Mouse (Mus musculus) MEL (cell line): ENCODE results near the gene Gtf2h2. TPM values are rescaled to one million over a fixed set of nuclear protein-coding genes. Genes with fewer than 3 reads are reported as not detected.

ENCODE experiments used
- DNase-seq: peaks from one replicate; pipeline ENCODE4 v3.0.0; 2011; ENCODE audit warnings: low read depth, low spot score
- H3K27ac ChIP-seq: 2 replicates; pipeline ENCODE4 v1.5.1; 2012; ENCODE audit warnings: low read depth, mild to moderate bottlenecking, control low read depth, low read length, moderate library complexity; ENCODE audit not compliant: control insufficient read depth
- H3K27me3 ChIP-seq, 2 experiments: fragments of 150-350 bp in 1 of 2; sonication (generic) in 1 of 2; 2 replicates each; pipeline ENCODE4 v1.6.1; 2012; ENCODE audit warnings: low read length in 2 of 2, mild to moderate bottlenecking in 2 of 2, improper control_type of control experiment in 1 of 2, moderate library complexity in 1 of 2; ENCODE audit not compliant: insufficient read depth in 2 of 2, control insufficient read depth in 1 of 2
- H3K36me3 ChIP-seq, 2 experiments: 2 replicates each; pipeline ENCODE4 v1.6.1; 2012 to 2014; ENCODE audit warnings: low read length in 2 of 2, improper control_type of control experiment in 1 of 2, inconsistent platforms in 1 of 2, mild to moderate bottlenecking in 1 of 2; ENCODE audit not compliant: insufficient read depth in 2 of 2, control insufficient read depth in 1 of 2
- H3K4me1 ChIP-seq, 2 experiments: fragments of 150-350 bp in 1 of 2; sonication (generic) in 1 of 2; 2 replicates each; pipeline ENCODE4 v1.6.1; 2012; ENCODE audit warnings: low read length in 2 of 2, improper control_type of control experiment in 1 of 2, mild to moderate bottlenecking in 1 of 2; ENCODE audit not compliant: insufficient read depth in 2 of 2, control insufficient read depth in 1 of 2
- H3K4me3 ChIP-seq, 2 experiments: fragments of 150-350 bp in 1 of 2; sonication (generic) in 1 of 2; 2 replicates each; pipeline ENCODE4 v1.5.1; 2012; ENCODE audit warnings: low read depth in 2 of 2, low read length in 2 of 2, mild to moderate bottlenecking in 2 of 2, moderate library complexity in 2 of 2, control low read depth in 1 of 2, improper control_type of control experiment in 1 of 2; ENCODE audit not compliant: control insufficient read depth in 1 of 2, insufficient read depth in 1 of 2
- H3K79me2 ChIP-seq: 2 replicates; pipeline ENCODE4 v1.6.1; 2012; ENCODE audit warnings: mild to moderate bottlenecking, low read length, moderate library complexity; ENCODE audit not compliant: control insufficient read depth, poor library complexity, insufficient read depth
- H3K9ac ChIP-seq: 2 replicates; pipeline ENCODE4 v1.6.1; 2012; ENCODE audit warnings: low read depth, mild to moderate bottlenecking, control low read depth, low read length, moderate library complexity; ENCODE audit not compliant: control insufficient read depth, poor library complexity, severe bottlenecking
- H3K9me3 ChIP-seq: fragments of 150-350 bp; sonication (generic); replicated peaks from 2 replicates; pipeline ENCODE4 v1.6.1; 2012; ENCODE audit warnings: mild to moderate bottlenecking, low read length, improper control_type of control experiment, moderate library complexity; ENCODE audit not compliant: insufficient read depth
- EP300 ChIP-seq, 2 experiments: IDR thresholded peaks; 2 replicates each; pipeline ENCODE4 v1.6.1; 2011; ENCODE audit warnings: improper control_type of control experiment in 2 of 2, low read length in 2 of 2, low read depth in 1 of 2, mild to moderate bottlenecking in 1 of 2
- ETS1 ChIP-seq: IDR thresholded peaks from 2 replicates; pipeline ENCODE4 v1.6.1; 2012; ENCODE audit warnings: low read depth, mild to moderate bottlenecking, inconsistent platforms, low read length, improper control_type of control experiment, moderate library complexity
- GATA1 ChIP-seq: IDR thresholded peaks from 2 replicates; pipeline ENCODE4 v1.6.1; 2011; ENCODE audit warnings: low read depth, low read length, improper control_type of control experiment
- MAFK ChIP-seq: IDR thresholded peaks from 2 replicates; pipeline ENCODE4 v1.6.1; 2011; ENCODE audit warnings: low read depth, mild to moderate bottlenecking, low read length, improper control_type of control experiment, borderline replicate concordance
- MAX ChIP-seq: IDR thresholded peaks from 2 replicates; pipeline ENCODE4 v1.6.1; 2011; ENCODE audit warnings: low read length, improper control_type of control experiment
- MEF2A ChIP-seq: IDR thresholded peaks from 2 replicates; pipeline ENCODE4 v1.6.1; 2014; ENCODE audit warnings: low read depth, mild to moderate bottlenecking, inconsistent platforms, low read length, improper control_type of control experiment; ENCODE audit not compliant: poor library complexity, insufficient replicate concordance, severe bottlenecking; ENCODE audit errors: extremely low read depth
- NELFE ChIP-seq: IDR thresholded peaks from 2 replicates; pipeline ENCODE4 v1.6.1; 2011; ENCODE audit warnings: low read depth, low read length, improper control_type of control experiment
- NRF1 ChIP-seq: IDR thresholded peaks from 2 replicates; pipeline ENCODE4 v1.6.1; 2014; ENCODE audit warnings: low read depth, mild to moderate bottlenecking, inconsistent platforms, low read length, improper control_type of control experiment, moderate library complexity; ENCODE audit not compliant: poor library complexity, insufficient read depth, severe bottlenecking
- POLR2A ChIP-seq, 2 experiments: IDR thresholded peaks; 2 replicates each; pipeline ENCODE4 v1.6.1; 2011 to 2012; ENCODE audit warnings: low read length in 2 of 2, mild to moderate bottlenecking in 2 of 2, control low read depth in 1 of 2, improper control_type of control experiment in 1 of 2, low read depth in 1 of 2, moderate library complexity in 1 of 2; ENCODE audit not compliant: control insufficient read depth in 1 of 2, insufficient read depth in 1 of 2, poor library complexity in 1 of 2
- POLR2AphosphoS2 ChIP-seq: IDR thresholded peaks from 2 replicates; pipeline ENCODE4 v1.6.1; 2011; ENCODE audit warnings: low read length, improper control_type of control experiment
- POLR2AphosphoS5 ChIP-seq: IDR thresholded peaks from 2 replicates; pipeline ENCODE4 v1.6.1; 2012; ENCODE audit warnings: low read depth, borderline replicate concordance, mild to moderate bottlenecking, inconsistent platforms, low read length, moderate library complexity, mixed read lengths
- RAD21 ChIP-seq: IDR thresholded peaks from 2 replicates; pipeline ENCODE4 v1.6.1; 2011; ENCODE audit warnings: mild to moderate bottlenecking, low read depth, low read length, improper control_type of control experiment
- RCOR1 ChIP-seq: IDR thresholded peaks from 2 replicates; pipeline ENCODE4 v1.6.1; 2012; ENCODE audit warnings: low read depth, mild to moderate bottlenecking, inconsistent platforms, low read length, improper control_type of control experiment
- SIN3A ChIP-seq: IDR thresholded peaks from 2 replicates; pipeline ENCODE4 v1.6.1; 2012; ENCODE audit warnings: low read length, improper control_type of control experiment, inconsistent platforms
- TCF12 ChIP-seq: IDR thresholded peaks from 2 replicates; pipeline ENCODE4 v1.6.1; 2014; ENCODE audit warnings: low read depth, mild to moderate bottlenecking, inconsistent platforms, low read length, improper control_type of control experiment, moderate library complexity
- ZNF384 ChIP-seq: IDR thresholded peaks from 2 replicates; pipeline ENCODE4 v1.6.1; 2012; ENCODE audit warnings: low read depth, mild to moderate bottlenecking, inconsistent platforms, low read length, improper control_type of control experiment
- polyA plus RNA-seq, 2 experiments: library from polyadenylated mRNA; stranded (reverse) in 1 of 2; unstranded in 1 of 2; fragments of >175 nt in 1 of 2; fragments of >200 nt in 1 of 2; gene quantifications; 2 replicates each; pipeline versions ENCODE4 v1.2.1 to v1.2.4; 2012; ENCODE audit warnings: low replicate concordance in 2 of 2, low read depth in 1 of 2; ENCODE audit not compliant: insufficient read length in 2 of 2, insufficient read depth in 1 of 2, missing spikeins in 1 of 2
- total RNA-seq: library from RNA; depleted of rRNA; stranded (reverse); fragments of 300-350 nt; gene quantifications from 2 replicates; pipeline ENCODE4 v1.2.3, GENCODE M21; 2012

The Gtf2h2 gene
- total and polyA plus RNA-seq, 3 experiments: 47.2 to 71.6 TPM; not detected in 1

DNA sequence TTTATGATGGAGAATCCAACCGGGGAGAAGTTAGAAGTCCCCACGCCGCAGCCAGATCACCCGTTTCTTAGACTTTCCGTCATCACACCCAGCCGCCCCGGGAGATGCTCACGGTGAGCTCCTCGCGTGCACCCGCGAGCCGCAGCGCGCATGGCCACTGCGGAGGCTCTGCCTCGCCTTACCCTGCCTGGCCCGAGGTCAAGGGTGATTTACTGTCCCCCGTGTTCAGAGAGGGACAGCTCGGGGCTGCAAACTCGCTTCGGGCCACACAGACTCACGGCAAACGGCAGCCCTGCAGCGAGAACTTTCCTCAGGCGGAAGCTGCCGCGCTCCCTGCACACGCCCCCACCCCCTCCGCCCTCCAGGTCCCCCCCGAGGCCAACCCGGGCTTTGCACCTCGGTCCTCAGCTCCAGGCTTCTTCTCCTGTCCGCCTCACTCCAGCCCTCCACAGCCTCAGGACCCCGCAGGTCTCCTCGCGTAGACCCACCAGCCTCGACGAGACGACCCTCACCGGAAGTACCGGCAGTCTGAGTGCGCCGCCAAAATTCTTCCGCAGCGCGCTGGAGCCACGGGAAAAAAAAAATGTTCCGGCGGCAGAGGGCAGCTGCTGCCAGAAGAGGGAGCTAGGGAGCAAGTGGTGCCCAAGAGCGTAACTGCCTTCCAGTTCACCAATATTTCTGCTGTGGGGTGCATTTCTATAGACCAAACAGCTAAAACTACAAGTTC is at the start of gene Gtf2h2 (continued):
- TF ChIP-seq GATA1: no peak
- no peak for TF ChIP-seq POLR2AphosphoS5
- no peak for TF ChIP-seq MAFK
- no peak for TF ChIP-seq POLR2AphosphoS2

DNA sequence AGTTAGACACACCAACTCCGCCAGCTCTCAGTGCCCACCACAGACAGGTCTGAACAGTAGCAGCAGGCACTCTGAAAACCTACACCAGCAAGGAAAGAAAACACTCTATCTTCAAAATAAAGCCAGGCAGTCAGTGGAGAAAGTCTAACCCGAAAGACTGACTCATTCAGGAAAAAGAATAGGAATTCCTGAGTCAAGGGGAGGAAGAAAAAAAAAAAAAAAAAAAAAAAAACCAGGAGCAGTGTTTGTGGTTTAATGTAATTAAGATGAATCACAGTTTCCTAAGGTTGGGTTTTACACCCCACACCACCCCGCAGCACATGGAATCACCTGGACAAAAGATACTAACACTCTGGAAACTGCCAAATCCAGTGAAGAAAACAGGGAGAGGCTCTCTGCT is 43.8 kb upstream of the Gtf2h2 start:
- H3K4me1 ChIP-seq: no peaks in the 10 kb centered on the region
- H3K9ac ChIP-seq: no peak overlapping the region
- TF ChIP-seq MAFK (no peak), ETS1 (no peak), RAD21 (no peak), MAX (no peak), SIN3A (no peak), MEF2A (no peak)
- no peak overlapping the region for H3K27ac ChIP-seq
- H3K79me2 ChIP-seq: no peaks in the 10 kb centered on the region
- no peak overlapping the region for H3K4me3 ChIP-seq
- no peaks in the 10 kb centered on the region for H3K36me3 ChIP-seq
- no peak for DNase-seq
- H3K27me3 ChIP-seq: peaks cover 0 to 5% of the 10 kb centered on the region in 2 experiments; a peak in 3 of 4 replicates
- H3K9me3 ChIP-seq: no peaks in the 10 kb centered on the region

DNA sequence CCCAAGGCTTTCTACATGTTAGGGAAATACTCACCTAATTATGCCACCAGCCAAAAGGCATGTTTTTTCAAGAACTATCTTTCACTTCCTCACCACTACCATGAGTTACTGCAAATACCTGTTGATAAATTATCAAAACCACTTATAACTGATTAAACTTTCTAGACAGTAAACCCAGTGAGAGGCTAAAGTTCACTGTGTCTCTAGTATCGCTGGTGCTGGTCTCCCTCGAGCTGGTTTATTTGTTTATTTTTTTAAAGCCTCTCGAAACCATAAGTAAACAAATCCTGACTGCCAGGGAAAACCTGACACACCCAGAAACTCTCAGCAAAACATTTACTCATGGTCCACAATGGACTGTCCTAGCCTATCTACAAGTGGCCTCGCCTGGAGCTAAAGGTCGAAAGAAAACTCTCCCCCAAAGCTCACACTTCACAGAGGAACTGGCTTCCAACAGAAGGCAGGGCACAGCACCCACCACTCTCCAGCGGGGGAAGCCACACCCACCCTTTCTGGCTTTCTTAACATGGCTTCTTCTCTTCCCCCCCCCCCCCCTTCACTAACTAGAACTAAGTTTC is 40.5 kb upstream of the Gtf2h2 start:
- no peaks in the 10 kb centered on the region for H3K36me3 ChIP-seq
- H3K27me3 ChIP-seq: peaks cover 0 to 3% of the 10 kb centered on the region in 2 experiments; a peak in 3 of 4 replicates
- TF ChIP-seq RCOR1: no peak
- no peak for TF ChIP-seq MAX
- TF ChIP-seq NELFE: no peak
- TF ChIP-seq NRF1: no peak
- TF ChIP-seq POLR2A (IDR thresholded peaks at IDR 0.05; ENCODE audit: control insufficient read depth in 1 of 2, insufficient read depth in 1 of 2, low read depth in 1 of 2, low read length in 2 of 2, poor library complexity in 1 of 2): no peak
- no peak for TF ChIP-seq GATA1
- TF ChIP-seq ETS1: no peak
- TF ChIP-seq EP300 (IDR thresholded peaks at IDR 0.05; ENCODE audit: low read depth in 1 of 2, low read length in 2 of 2): no peak
- no peak for TF ChIP-seq ZNF384
- no peak for TF ChIP-seq TCF12
- TF ChIP-seq MAFK: no peak
- TF ChIP-seq, all 39 proteins: peak for 0
- H3K9me3 ChIP-seq: no peaks in the 10 kb centered on the region
- H3K79me2 ChIP-seq: no peaks in the 10 kb centered on the region
- H3K4me1 ChIP-seq: no peaks in the 10 kb centered on the region
- no peak overlapping the region for H3K27ac ChIP-seq
- H3K4me3 ChIP-seq: no peak overlapping the region
- DNase-seq: no peak
- H3K9ac ChIP-seq: no peak overlapping the region
